Mouse (Mus musculus): ENCODE data around the gene Reg3d. TPM values are rescaled to one million over a fixed set of nuclear protein-coding genes. Genes with fewer than 3 reads are reported as not detected.

The Reg3d gene
- polyA plus RNA-seq, 1 experiment from 2014 or later: not detected

Other genes starting within 250 kb of the Reg3d start
- not detected in 2 replicates for gene Reg3b, start 8.2 kb downstream of the Reg3d start, polyA plus RNA-seq (2016; fragmentation: Nextera tagmentation; extraction: Ambion mirVana)
- gene Reg3a, start 1.8 kb upstream of the Reg3d start, polyA plus RNA-seq (2016; fragmentation: Nextera tagmentation; extraction: Ambion mirVana): not detected in 2 replicates
- not detected in 2 replicates for gene Reg2, start 16.8 kb upstream of the Reg3d start, polyA plus RNA-seq (2016; fragmentation: Nextera tagmentation; extraction: Ambion mirVana)
- gene Reg1, start 43.8 kb upstream of the Reg3d start, polyA plus RNA-seq (2016; fragmentation: Nextera tagmentation; extraction: Ambion mirVana): not detected in 2 replicates
- not detected in 2 replicates for gene Reg3g, start 90.0 kb upstream of the Reg3d start, polyA plus RNA-seq (2016; fragmentation: Nextera tagmentation; extraction: Ambion mirVana)

All from heart, embryonic 10.5 days (tissue).